Mouse (Mus musculus) liver, adult 2 months (tissue): ENCODE results near the gene Gpx5. TPM values are rescaled to one million over a fixed set of nuclear protein-coding genes. Genes with fewer than 3 reads are reported as not detected.

Experiments used
- DNase-seq: peaks from one replicate; pipeline ENCODE4 v3.0.0-alpha.2; 2011; ENCODE audit warnings: low read depth, low spot score; ENCODE audit errors: extremely low read depth
- H3K27ac ChIP-seq: fragments of 200-500 bp; replicated peaks from 2 replicates; pipeline ENCODE4 v1.5.1; 2012; ENCODE audit warnings: low read depth, mild to moderate bottlenecking, control low read depth, inconsistent platforms, low read length; ENCODE audit not compliant: insufficient read depth
- H3K27me3 ChIP-seq: fragments of 200-500 bp; 2 replicates; pipeline ENCODE4 v1.6.1; 2012; ENCODE audit warnings: mild to moderate bottlenecking, moderate library complexity, low read length, inconsistent platforms; ENCODE audit not compliant: control insufficient read depth, insufficient read depth
- H3K36me3 ChIP-seq: fragments of 200-500 bp; 2 replicates; pipeline ENCODE4 v1.6.1; 2012; ENCODE audit warnings: low read length, inconsistent platforms; ENCODE audit not compliant: control insufficient read depth, insufficient read depth
- H3K4me1 ChIP-seq: fragments of 200-500 bp; 2 replicates; pipeline ENCODE4 v1.6.1; 2011; ENCODE audit warnings: low read length; ENCODE audit not compliant: control insufficient read depth, insufficient read depth
- H3K4me3 ChIP-seq: fragments of 200-500 bp; 2 replicates; pipeline ENCODE4 v1.5.1; 2011; ENCODE audit warnings: low read depth, mild to moderate bottlenecking, control low read depth, low read length, moderate library complexity; ENCODE audit not compliant: insufficient read depth
- H3K79me2 ChIP-seq: fragments of 200-500 bp; 2 replicates; pipeline ENCODE4 v1.6.1; 2012; ENCODE audit warnings: inconsistent platforms, mild to moderate bottlenecking, low read length, moderate library complexity; ENCODE audit not compliant: control insufficient read depth, insufficient read depth
- H3K9ac ChIP-seq: fragments of 200-500 bp; 2 replicates; pipeline ENCODE4 v1.6.1; 2012; ENCODE audit warnings: low read depth, mild to moderate bottlenecking, control low read depth, inconsistent platforms, low read length
- CTCF ChIP-seq: fragments of 200-500 bp; IDR thresholded peaks from 2 replicates; pipeline ENCODE4 v1.5.1; 2011; ENCODE audit warnings: low read depth, low read length, control low read depth
- POLR2A ChIP-seq: fragments of 200-500 bp; IDR thresholded peaks from 2 replicates; pipeline ENCODE4 v1.6.1; 2011; ENCODE audit warnings: low read length, control low read depth; ENCODE audit not compliant: insufficient read depth; ENCODE audit errors: extremely low read depth
- WGBS: fragments of 180-500 bp; shearing (Covaris S2); methylation state at CpG from one replicate; pipeline ENCODE4 v1.1.7; 2018; 5-methylcytosine and 5-hydroxymethylcytosine counted together
- polyA plus RNA-seq: library from polyadenylated mRNA; depleted of rRNA; stranded (reverse); fragments of >200 nt; gene quantifications from 2 replicates; pipeline ENCODE4 v1.2.3, GENCODE M21; 2012; rRNA removed
- total RNA-seq: library from RNA; depleted of rRNA; stranded (reverse); fragments of >200 nt; gene quantifications from 2 replicates; pipeline ENCODE4 v1.2.3, GENCODE M21; 2014; rRNA removed

The Gpx5 gene
- total and polyA plus RNA-seq, 2 experiments, result not detected

- Histone ChIP-seq H3K36me3 (no peaks in the 10 kb centered on the region), H3K27ac (peak overlapping the region; percentile 86), H3K9ac (peak overlapping the region; percentile 44), H3K79me2 (no peaks in the 10 kb centered on the region), H3K4me1 (peaks cover 9% of the 10 kb centered on the region; the same call in 1 of the 2 replicates), H3K27me3 (no peaks in the 10 kb centered on the region), H3K4me3 (peak overlapping the region; percentile 28; the same call in 1 of the 2 replicates)
- no peak for DNase-seq
- no peak for TF ChIP-seq POLR2A
- no peak for TF ChIP-seq CTCF
- 44% methylated on average over 6 of the region's 6 CpGs for WGBS
Measured at GRCm38 (mm10) chr13:21237161-21237560, 55.4 kb downstream of the Gpx5 start.

- H3K36me3 ChIP-seq, result no peaks in the 10 kb centered on the region
- WGBS, result 22% methylated on average over 2 of the region's 2 CpGs
- TF ChIP-seq POLR2A, result no peak
- no peak overlapping the region for H3K4me3 ChIP-seq
- DNase-seq, result peak; percentile 97
- no peak overlapping the region for H3K9ac ChIP-seq
- peak overlapping the region; percentile 86 for H3K27ac ChIP-seq
- no peaks in the 10 kb centered on the region for H3K27me3 ChIP-seq
- H3K4me1 ChIP-seq, result peaks cover 9% of the 10 kb centered on the region; the same call in 1 of the 2 replicates
- H3K79me2 ChIP-seq, result no peaks in the 10 kb centered on the region
Measured at GRCm38 (mm10) chr13:21236714-21237113, 55.8 kb downstream of the Gpx5 start.

Other genes starting within 250 kb of the Gpx5 start
- gene Olfr1370, start 217.8 kb downstream of the Gpx5 start, total RNA-seq, result not detected in 2 replicates
- not detected in 2 replicates for gene Olfr1370, start 217.8 kb downstream of the Gpx5 start, polyA plus RNA-seq
- not detected in 2 replicates for gene Olfr1369-ps1, start 181.2 kb downstream of the Gpx5 start, total RNA-seq
- gene Olfr1369-ps1, start 181.2 kb downstream of the Gpx5 start, polyA plus RNA-seq, result not detected in 2 replicates
- not detected in 2 replicates for gene Olfr263, start 163.1 kb downstream of the Gpx5 start, total RNA-seq
- gene Olfr263, start 163.1 kb downstream of the Gpx5 start, polyA plus RNA-seq, result not detected in 2 replicates
- not detected in 2 replicates for gene Olfr1368, start 146.9 kb downstream of the Gpx5 start, total RNA-seq
- gene Olfr1368, start 146.9 kb downstream of the Gpx5 start, polyA plus RNA-seq, result not detected in 2 replicates
- gene Trim27, start 113.3 kb downstream of the Gpx5 start, total RNA-seq, result 9.4 and 16.4 TPM in 2 replicates
- 33.9 and 39.5 TPM in 2 replicates for gene Trim27, start 113.3 kb downstream of the Gpx5 start, polyA plus RNA-seq
- 0.27 and 1.0 TPM in 2 replicates for gene Gpx6, start 19.4 kb upstream of the Gpx5 start, total RNA-seq
- gene Gpx6, start 19.4 kb upstream of the Gpx5 start, polyA plus RNA-seq, result 0.55 and 0.70 TPM in 2 replicates
- not detected in 2 replicates for gene Olfr1367, start 54.2 kb upstream of the Gpx5 start, total RNA-seq
- not detected in 2 replicates for gene Olfr1367, start 54.2 kb upstream of the Gpx5 start, polyA plus RNA-seq
- 5.4 and 6.0 TPM in 2 replicates for gene Zscan12, start 70.1 kb upstream of the Gpx5 start, total RNA-seq
- gene Zscan12, start 70.1 kb upstream of the Gpx5 start, polyA plus RNA-seq, result 1.0 and 1.2 TPM in 2 replicates
- 31.6 and 33.1 TPM in 2 replicates for gene Zkscan3, start 110.0 kb upstream of the Gpx5 start, total RNA-seq
- gene Zkscan3, start 110.0 kb upstream of the Gpx5 start, polyA plus RNA-seq, result 10.9 and 14.5 TPM in 2 replicates
- gene Pgbd1, start 148.3 kb upstream of the Gpx5 start, total RNA-seq, result 0.60 and 0.83 TPM in 2 replicates
- 0.20 and 0.26 TPM in 2 replicates for gene Pgbd1, start 148.3 kb upstream of the Gpx5 start, polyA plus RNA-seq
- gene Zscan26, start 161.0 kb upstream of the Gpx5 start, total RNA-seq, result 30.8 and 33.4 TPM in 2 replicates
- gene Zscan26, start 161.0 kb upstream of the Gpx5 start, polyA plus RNA-seq, result 7.5 and 12.1 TPM in 2 replicates
- 0.27 and 0.55 TPM in 2 replicates for gene Nkapl, start 175.8 kb upstream of the Gpx5 start, total RNA-seq
- gene Nkapl, start 175.8 kb upstream of the Gpx5 start, polyA plus RNA-seq, result 0.13 and 0.29 TPM in 2 replicates
- 0.47 and 1.0 TPM in 2 replicates for gene Zkscan4, start 186.2 kb upstream of the Gpx5 start, total RNA-seq
- 0.09 and 0.29 TPM in 2 replicates for gene Zkscan4, start 186.2 kb upstream of the Gpx5 start, polyA plus RNA-seq
- gene Gm10065, start 186.7 kb upstream of the Gpx5 start, total RNA-seq, result not detected in 2 replicates
- not detected in 2 replicates for gene Gm10065, start 186.7 kb upstream of the Gpx5 start, polyA plus RNA-seq
- gene AK157302, start 202.5 kb upstream of the Gpx5 start, total RNA-seq, result 0.27 and 0.28 TPM in 2 replicates
- 0.11 TPM in 1 of 2 replicates, not detected in the other for gene AK157302, start 202.5 kb upstream of the Gpx5 start, polyA plus RNA-seq
- 20.5 and 23.4 TPM in 2 replicates for gene Gm11273, start 208.7 kb upstream of the Gpx5 start, total RNA-seq
- 26.0 and 26.2 TPM in 2 replicates for gene Gm11273, start 208.7 kb upstream of the Gpx5 start, polyA plus RNA-seq
- gene Zkscan8, start 238.4 kb upstream of the Gpx5 start, total RNA-seq, result 4.7 and 5.3 TPM in 2 replicates
- 1.5 and 1.7 TPM in 2 replicates for gene Zkscan8, start 238.4 kb upstream of the Gpx5 start, polyA plus RNA-seq